10 mouse cellular contexts compared by ENCODE assay signal in genomic region chr2:13009261-13009972, GRCm38 (mm10). TPM values are rescaled to one million over a fixed set of nuclear protein-coding genes. Genes with fewer than 3 reads are reported as not detected.
DNase-seq lines count a peak whose midpoint lies in the region; ATAC-seq and TF ChIP-seq lines count a peak whose summit lies in the region.
"Had no signal": no experiment of that assay in that cellular context is flagged by ENCODE, and none has a peak within 500 bp of the region (broad histone marks: within the 10 kb centered on the region; RNA-seq: fewer than 3 reads in every experiment).

No protein-coding gene starts in this region.

- 16% methylated on average over 18 of the region's 18 CpGs for WGBS in heart, embryonic 16.5 days
- WGBS in hindbrain, embryonic 12.5 days: 5% methylated on average over 18 of the region's 18 CpGs
- WGBS in limb, embryonic 11.5 days: 5% methylated on average over 18 of the region's 18 CpGs
- 42% methylated on average over 18 of the region's 18 CpGs for WGBS in olfactory bulb, adult 2 months

- TF ChIP-seq POLR2A in olfactory bulb, adult 2 months (IDR thresholded peaks at IDR 0.05; ENCODE audit: insufficient read depth, low read depth, low read length): no peak

- H3K4me1 ChIP-seq in heart, embryonic 16.5 days (ENCODE audit: control insufficient read depth, insufficient read depth, low read length): peaks cover 19% of the 10 kb centered on the region
- peaks cover 23% of the 10 kb centered on the region for H3K4me1 ChIP-seq in hindbrain, embryonic 12.5 days
- peaks cover 12% of the 10 kb centered on the region for H3K4me1 ChIP-seq in limb, embryonic 11.5 days (ENCODE audit: control insufficient read depth, insufficient read depth, low read length)
- H3K4me1 ChIP-seq in olfactory bulb, adult 2 months (ENCODE audit: control insufficient read depth, insufficient read depth, low read length): peaks cover 23% of the 10 kb centered on the region

- H3K4me3 ChIP-seq in heart, embryonic 16.5 days (ENCODE audit: low read length): peak overlapping the region; percentile 62
- H3K4me3 ChIP-seq in hindbrain, embryonic 12.5 days: peak overlapping the region; percentile 62
- H3K4me3 ChIP-seq in limb, embryonic 11.5 days (ENCODE audit: low read depth, low read length): peak overlapping the region; percentile 49
- peak overlapping the region; percentile 48; the same call in 1 of the 2 replicates for H3K4me3 ChIP-seq in olfactory bulb, adult 2 months (ENCODE audit: insufficient read depth, low read depth, low read length)
- H3K4me3 ChIP-seq: myocyte had no signal

- TF ChIP-seq CTCF in olfactory bulb, adult 2 months (IDR thresholded peaks at IDR 0.05; ENCODE audit: insufficient read depth, low read depth, low read length): no peak

- DNase-seq in heart, adult 9 months (ENCODE audit: low spot score in 2 of 2): no peak
- peak; percentile 42 for DNase-seq in embryo, embryonic 10 days (ENCODE audit: low spot score)
- peak; percentile 50 for DNase-seq in limb, embryonic 11.5 days (ENCODE audit: low spot score)
- DNase-seq in MN1 (ENCODE audit: low spot score): no peak
- DNase-seq in Muller cell, postnatal 12 days (ENCODE audit: inconsistent ontology term): no peak

- H3K9ac ChIP-seq in heart, embryonic 16.5 days (ENCODE audit: low read length): no peak overlapping the region; the same call in 1 of the 2 replicates
- H3K9ac ChIP-seq in hindbrain, embryonic 12.5 days: peak overlapping the region; percentile 68
- 0 out of 2 replicates have a peak overlapping the region, but pooled peaks have one; percentile 12 for H3K9ac ChIP-seq in limb, embryonic 11.5 days (ENCODE audit: low read length)

- H3K9me3 ChIP-seq in heart, embryonic 16.5 days (replicated peaks; ENCODE audit: control insufficient read depth, low read length): no peaks in the 10 kb centered on the region
- no peaks in the 10 kb centered on the region for H3K9me3 ChIP-seq in hindbrain, embryonic 12.5 days (replicated peaks)
- no peaks in the 10 kb centered on the region for H3K9me3 ChIP-seq in limb, embryonic 11.5 days (ENCODE audit: control insufficient read depth, low read length)
- H3K9me3 ChIP-seq: G1E had no signal

- peaks cover 19% of the 10 kb centered on the region for H3K27me3 ChIP-seq in heart, embryonic 16.5 days (ENCODE audit: control insufficient read depth, insufficient read depth, low read length)
- peaks cover 50% of the 10 kb centered on the region for H3K27me3 ChIP-seq in hindbrain, embryonic 12.5 days
- peaks cover 37% of the 10 kb centered on the region for H3K27me3 ChIP-seq in limb, embryonic 11.5 days (ENCODE audit: control insufficient read depth, insufficient read depth, low read length)

- no peaks in the 10 kb centered on the region for H3K36me3 ChIP-seq in heart, embryonic 16.5 days (ENCODE audit: control insufficient read depth, insufficient read depth)
- no peaks in the 10 kb centered on the region for H3K36me3 ChIP-seq in hindbrain, embryonic 12.5 days
- no peaks in the 10 kb centered on the region for H3K36me3 ChIP-seq in limb, embryonic 11.5 days (ENCODE audit: control insufficient read depth, insufficient read depth, low read length)
- H3K36me3 ChIP-seq: G1E had no signal

- no peak overlapping the region for H3K27ac ChIP-seq in heart, embryonic 16.5 days (ENCODE audit: low read length)
- peak overlapping the region; percentile 71 for H3K27ac ChIP-seq in hindbrain, embryonic 12.5 days
- H3K27ac ChIP-seq in limb, embryonic 11.5 days (replicated peaks; ENCODE audit: low read depth, low read length): no peak overlapping the region
- no peak overlapping the region for H3K27ac ChIP-seq in olfactory bulb, adult 2 months (ENCODE audit: insufficient read depth, low read depth, low read length)

- peak overlapping the region; percentile 99 for H3K4me2 ChIP-seq in heart, embryonic 16.5 days (ENCODE audit: low read depth, low read length)
- peak overlapping the region; percentile 100 for H3K4me2 ChIP-seq in hindbrain, embryonic 12.5 days (replicated peaks)
- H3K4me2 ChIP-seq in limb, embryonic 11.5 days (ENCODE audit: low read depth, severe bottlenecking): peak overlapping the region; percentile 99

- peak; percentile 43; the same call in 1 of the 2 replicates for ATAC-seq in heart, embryonic 16.5 days (replicated peaks; ENCODE audit: extremely low read depth, insufficient read depth, low FRiP score)
- peak; percentile 38; the same call in 1 of the 2 replicates for ATAC-seq in hindbrain, embryonic 12.5 days (ENCODE audit: low FRiP score)
- ATAC-seq in limb, embryonic 11.5 days (ENCODE audit: insufficient number of reproducible peaks, low FRiP score, low TSS enrichment, low read depth): no peak

RNA-seq across cellular contexts. Expression of gene C1ql3, which starts 2.2 kb away (rescaled TPM):
- polyA plus RNA-seq in heart, embryonic 16.5 days (2015; fragmentation: Nextera tagmentation; extraction: Ambion mirVana): 0.46 and 0.59 TPM in 2 replicates
- polyA plus RNA-seq in hindbrain, embryonic 12.5 days (2016; fragmentation: Nextera tagmentation; extraction: Ambion mirVana): 7.6 and 7.8 TPM in 2 replicates
- 0.47 and 0.54 TPM in 2 replicates for polyA plus RNA-seq in limb, embryonic 11.5 days (2014; fragmentation: Nextera tagmentation; extraction: Ambion mirVana)
- not detected in 2 replicates for polyA plus RNA-seq in olfactory bulb, adult 2 months (2012; ENCODE audit: insufficient read depth, insufficient read length, low replicate concordance, missing spikeins)
- polyA plus RNA-seq: G1E had no signal

Comparison
In these comparisons a context has a peak if more than half of its experiments do, and no peak if none do; other contexts are left out.
1. DNase-seq: peak in embryo, embryonic 10 days (single experiment) and limb, embryonic 11.5 days (single experiment); none in heart, adult 9 months (0 of 2), MN1 (single experiment) and Muller cell, postnatal 12 days (single experiment).
2. Peak in every context shown above with its lines, with median percentiles within 50 percentile points of each other: H3K4me2 ChIP-seq and H3K4me3 ChIP-seq.